Mouse (Mus musculus) neural tube, embryonic 13.5 days (tissue): ENCODE measurements around the gene Add3. TPM values are rescaled to one million over a fixed set of nuclear protein-coding genes. Genes with fewer than 3 reads are reported as not detected.

Experiments
- ATAC-seq: fragments of 200-750 bp; cut with Nextera tagmentation; 2 replicates; pipeline ENCODE4 v1.8.0; 2017; ENCODE audit warnings: low read depth, mild to moderate bottlenecking, moderate TSS enrichment, moderate library complexity
- H3K27ac ChIP-seq: fragments of 300-500 bp; sonication (generic); replicated peaks from 2 replicates; pipeline ENCODE4 v1.5.1; 2015; ENCODE audit warnings: moderate library complexity, mild to moderate bottlenecking, inconsistent platforms
- H3K27me3 ChIP-seq: fragments of 300-500 bp; sonication (generic); 2 replicates; pipeline ENCODE4 v1.6.1; 2015; ENCODE audit warnings: mild to moderate bottlenecking, inconsistent platforms
- H3K36me3 ChIP-seq: fragments of 300-500 bp; sonication (generic); 2 replicates; pipeline ENCODE4 v1.6.1; 2015; ENCODE audit warnings: mild to moderate bottlenecking, inconsistent platforms
- H3K4me1 ChIP-seq: fragments of 300-500 bp; sonication (generic); replicated peaks from 2 replicates; pipeline ENCODE4 v1.6.1; 2015; ENCODE audit warnings: inconsistent platforms
- H3K4me2 ChIP-seq: fragments of 300-500 bp; sonication (generic); 2 replicates; pipeline ENCODE4 v1.6.1; 2015; ENCODE audit warnings: inconsistent platforms, mild to moderate bottlenecking, moderate library complexity
- H3K4me3 ChIP-seq: fragments of 300-500 bp; sonication (generic); 2 replicates; pipeline ENCODE4 v1.5.1; 2015; ENCODE audit warnings: mild to moderate bottlenecking, inconsistent platforms
- H3K9ac ChIP-seq: fragments of 300-500 bp; sonication (generic); 2 replicates; pipeline ENCODE4 v1.6.1; 2015; ENCODE audit warnings: moderate library complexity, mild to moderate bottlenecking, inconsistent platforms
- H3K9me3 ChIP-seq: fragments of 300-500 bp; sonication (generic); 2 replicates; pipeline ENCODE4 v1.6.1; 2016; ENCODE audit warnings: inconsistent platforms
- WGBS: fragments of 180-500 bp; shearing (Covaris S2); methylation state at CpG from one replicate; pipeline ENCODE4 v1.1.7; 2015; 5-methylcytosine and 5-hydroxymethylcytosine counted together
- polyA plus RNA-seq: library from polyadenylated mRNA; unstranded; fragments of >200 nt; fragmentation: Nextera tagmentation; extraction: Ambion mirVana; gene quantifications from 2 replicates; pipeline ENCODE4 v1.2.1, GENCODE M21; 2015

Add3 gene
- polyA plus RNA-seq, 1 experiment from 2014 or later = 35.6 TPM

DNA sequence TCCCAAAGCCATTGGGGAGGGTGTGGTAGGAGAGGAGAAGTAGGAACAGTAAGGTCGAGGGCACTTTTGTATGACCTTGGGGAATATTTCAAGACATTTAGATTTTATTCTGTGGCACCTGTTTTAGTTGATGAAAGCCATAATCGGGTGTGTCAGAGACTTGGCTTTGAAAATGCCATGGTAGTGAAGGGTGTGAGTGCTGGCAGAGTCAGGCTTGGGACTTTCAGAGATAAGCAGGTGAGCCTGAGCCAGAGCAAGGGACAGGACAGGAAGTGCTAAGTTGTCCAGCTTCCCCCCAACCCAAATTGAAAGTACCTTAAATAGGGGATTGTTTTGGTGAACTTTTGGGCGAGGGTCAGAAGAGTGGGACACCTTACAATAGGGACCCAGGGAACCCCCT is 16.1 kb downstream of the Add3 start:
- Histone ChIP-seq H3K9ac (no peak overlapping the region), H3K27me3 (no peaks in the 10 kb centered on the region), H3K4me3 (no peak overlapping the region), H3K9me3 (no peaks in the 10 kb centered on the region), H3K4me2 (no peak overlapping the region), H3K36me3 (no peaks in the 10 kb centered on the region), H3K4me1 (no peaks in the 10 kb centered on the region), H3K27ac (no peak overlapping the region)
- 91% methylated on average over 3 of the region's 3 CpGs for WGBS
- no peak for ATAC-seq

DNA sequence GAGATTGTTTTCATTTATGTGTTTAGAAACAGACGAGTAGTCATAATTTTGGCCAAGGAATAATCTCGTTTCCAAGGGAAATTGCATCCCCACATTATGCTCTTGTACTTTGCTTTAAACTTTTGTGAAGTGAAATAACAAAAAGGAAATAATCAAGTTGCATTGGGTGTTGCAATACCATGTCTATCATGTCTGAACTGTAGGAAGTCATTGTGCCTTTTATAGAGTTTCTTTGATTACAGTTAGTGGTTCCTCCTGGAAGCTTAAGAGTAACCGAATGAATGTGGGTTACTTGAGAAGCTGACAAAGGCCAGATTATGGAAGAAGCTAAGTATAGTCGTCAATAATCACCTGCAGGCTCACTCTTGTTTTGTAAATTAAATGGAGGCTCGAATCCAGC is 16.9 kb downstream of the Add3 start:
- Histone ChIP-seq H3K9me3 (no peaks in the 10 kb centered on the region), H3K27ac (no peak overlapping the region), H3K4me2 (no peak overlapping the region), H3K27me3 (no peaks in the 10 kb centered on the region), H3K4me1 (no peaks in the 10 kb centered on the region), H3K9ac (no peak overlapping the region), H3K36me3 (no peaks in the 10 kb centered on the region), H3K4me3 (no peak overlapping the region)
- ATAC-seq = no peak
- 85% methylated on average over 5 of the region's 5 CpGs for WGBS

DNA sequence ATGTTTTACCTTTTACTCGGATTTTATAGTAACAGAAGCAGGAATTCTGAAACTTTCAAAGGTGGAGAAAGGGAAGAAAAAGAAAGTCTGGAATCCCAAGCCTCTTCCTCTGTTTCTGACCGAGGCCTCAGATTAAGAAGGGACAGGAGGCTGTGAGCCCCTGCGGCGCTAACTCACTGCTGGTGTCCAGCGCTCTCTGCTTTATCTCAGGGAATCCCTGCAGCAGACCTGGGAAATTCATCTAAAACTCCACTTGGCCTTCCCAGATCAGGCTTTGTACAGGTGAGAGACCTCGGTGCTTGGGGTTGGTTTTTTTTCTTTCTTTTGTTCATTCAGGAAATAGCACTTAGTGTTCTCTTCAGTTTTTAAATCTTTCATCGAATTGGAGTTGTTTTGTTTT is 19.1 kb downstream of the Add3 start:
- no peak for ATAC-seq
- no peak overlapping the region for H3K4me3 ChIP-seq
- WGBS = 61% methylated on average over 7 of the region's 7 CpGs
- H3K9ac ChIP-seq = no peak overlapping the region
- no peak overlapping the region for H3K27ac ChIP-seq
- no peaks in the 10 kb centered on the region for H3K4me1 ChIP-seq
- no peaks in the 10 kb centered on the region for H3K9me3 ChIP-seq
- H3K4me2 ChIP-seq = no peak overlapping the region
- no peaks in the 10 kb centered on the region for H3K27me3 ChIP-seq
- H3K36me3 ChIP-seq = no peaks in the 10 kb centered on the region

DNA sequence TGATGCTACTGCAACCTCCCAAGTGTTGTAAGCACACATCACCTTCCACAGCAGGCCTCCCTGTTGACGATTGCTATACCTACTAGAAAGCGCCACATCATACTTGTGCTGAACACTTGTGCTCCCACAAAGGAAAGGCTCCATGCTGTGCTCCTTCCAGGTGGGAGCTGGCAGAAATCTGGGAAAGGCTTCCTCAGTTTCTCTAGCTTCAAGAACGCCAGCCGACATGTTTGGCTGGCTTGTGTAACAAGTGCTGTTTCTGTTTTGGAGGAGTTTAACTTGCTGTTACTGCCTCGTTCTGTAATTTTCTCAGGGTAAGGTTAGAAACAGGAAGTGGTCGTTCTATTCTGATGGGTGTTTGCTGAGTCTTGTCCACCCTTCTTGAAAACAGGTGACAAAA is 22.7 kb downstream of the Add3 start:
- 92% methylated on average over 6 of the region's 6 CpGs for WGBS
- Histone ChIP-seq H3K4me3 (no peak overlapping the region), H3K36me3 (no peaks in the 10 kb centered on the region), H3K4me1 (peaks cover 7% of the 10 kb centered on the region; the same call in 1 of the 2 replicates), H3K9ac (no peak overlapping the region), H3K9me3 (no peaks in the 10 kb centered on the region), H3K27me3 (no peaks in the 10 kb centered on the region), H3K4me2 (no peak overlapping the region), H3K27ac (no peak overlapping the region)
- no peak for ATAC-seq

DNA sequence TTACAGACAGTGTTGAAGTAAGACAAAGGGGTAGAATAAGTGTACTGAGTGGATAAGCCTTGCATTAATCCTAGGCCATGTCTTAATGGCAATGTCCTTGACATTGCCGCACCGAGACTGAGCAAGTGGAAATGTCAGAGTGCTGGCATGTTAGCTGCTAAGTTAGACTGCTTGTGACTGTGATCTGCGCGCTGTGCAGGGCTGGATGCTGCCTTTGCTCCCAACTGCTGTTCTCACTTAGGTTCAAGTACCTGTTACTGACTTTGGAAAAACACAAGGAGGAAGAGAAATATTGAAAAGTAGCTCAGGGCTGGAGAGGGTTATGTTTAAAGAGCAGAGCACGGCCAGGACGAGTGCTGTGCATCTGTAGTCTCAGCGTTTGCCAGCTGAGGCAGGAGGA is 24.4 kb downstream of the Add3 start:
- H3K4me2 ChIP-seq = no peak overlapping the region
- H3K36me3 ChIP-seq = no peaks in the 10 kb centered on the region
- H3K9me3 ChIP-seq = no peaks in the 10 kb centered on the region
- H3K4me1 ChIP-seq = peaks cover 7% of the 10 kb centered on the region; the same call in 1 of the 2 replicates
- H3K9ac ChIP-seq = no peak overlapping the region
- no peak for ATAC-seq
- no peak overlapping the region for H3K27ac ChIP-seq
- no peaks in the 10 kb centered on the region for H3K27me3 ChIP-seq
- H3K4me3 ChIP-seq = no peak overlapping the region
- WGBS = 88% methylated on average over 7 of the region's 7 CpGs

DNA sequence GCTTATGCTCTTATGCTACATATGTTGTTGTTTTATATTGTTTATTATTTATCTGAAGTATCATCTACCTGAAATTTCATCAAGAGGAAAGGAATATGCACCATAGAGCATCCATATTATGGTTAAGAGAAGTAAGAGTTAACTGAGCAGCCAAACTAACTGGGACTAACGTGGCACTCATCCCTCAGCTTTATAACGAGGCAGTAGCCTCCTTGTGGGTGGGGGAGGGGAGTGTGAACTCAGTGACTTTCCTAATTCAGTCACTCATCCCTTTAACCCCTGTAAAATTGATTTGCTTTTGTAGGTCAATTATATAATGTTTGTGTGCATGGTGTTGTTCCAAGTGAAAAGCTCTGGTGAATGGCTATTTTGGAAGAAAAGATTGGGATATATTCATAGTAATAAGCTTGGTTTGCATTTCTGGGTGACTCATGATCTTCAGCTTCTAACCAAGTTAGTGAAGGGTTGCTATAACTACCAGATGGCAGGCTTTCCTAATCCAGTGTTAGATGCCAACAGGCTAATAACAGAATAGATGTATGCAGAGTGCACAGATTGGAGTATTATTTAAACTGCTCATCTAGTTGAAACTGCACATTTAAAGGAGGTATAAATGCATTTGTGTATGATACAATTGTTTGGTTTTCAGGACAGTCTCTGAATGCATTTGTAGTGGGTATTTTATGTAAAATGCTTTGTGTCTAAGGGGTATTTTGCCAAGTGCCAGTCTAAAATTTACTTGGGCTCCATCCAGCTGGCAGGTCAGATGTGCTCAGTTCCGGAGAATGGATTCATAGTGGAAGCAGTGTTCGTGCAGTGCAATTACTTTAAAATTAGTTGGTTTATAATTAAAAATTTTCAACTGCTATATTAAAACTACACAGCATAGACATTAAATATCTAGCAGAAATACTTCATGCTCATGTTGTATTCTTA is 25.3 kb downstream of the Add3 start:
- Histone ChIP-seq H3K9me3 (no peaks in the 10 kb centered on the region), H3K36me3 (no peaks in the 10 kb centered on the region), H3K4me3 (no peak overlapping the region), H3K27ac (no peak overlapping the region), H3K27me3 (no peaks in the 10 kb centered on the region), H3K9ac (no peak overlapping the region), H3K4me1 (peaks cover 7% of the 10 kb centered on the region; the same call in 1 of the 2 replicates), H3K4me2 (no peak overlapping the region)
- 47% methylated on average over 4 of the region's 4 CpGs for WGBS
- no peak for ATAC-seq

DNA sequence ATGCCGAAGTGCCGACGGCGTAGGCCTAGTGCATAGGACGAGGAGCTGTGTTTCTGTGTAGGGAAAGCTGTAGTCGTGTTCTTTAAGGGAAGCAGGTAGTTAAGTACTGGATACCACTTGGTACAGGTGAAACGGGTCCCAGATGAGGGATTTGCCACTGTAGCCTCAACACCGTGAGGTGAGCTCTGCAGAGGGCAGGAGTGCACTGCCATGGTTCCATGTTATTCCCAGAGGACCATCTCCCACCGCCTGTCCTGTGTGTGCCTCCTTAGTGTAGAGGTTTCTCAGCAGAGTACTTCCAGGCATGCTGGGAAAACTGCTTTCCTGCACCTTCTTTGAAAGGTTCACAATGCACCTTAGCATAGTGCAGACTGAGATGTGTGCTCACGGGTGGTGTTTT is 26.1 kb downstream of the Add3 start:
- no peak for ATAC-seq
- no peaks in the 10 kb centered on the region for H3K36me3 ChIP-seq
- no peak overlapping the region for H3K27ac ChIP-seq
- no peaks in the 10 kb centered on the region for H3K27me3 ChIP-seq
- H3K9ac ChIP-seq = no peak overlapping the region
- no peak overlapping the region for H3K4me3 ChIP-seq
- H3K4me2 ChIP-seq = no peak overlapping the region
- H3K9me3 ChIP-seq = no peaks in the 10 kb centered on the region
- 91% methylated on average over 10 of the region's 10 CpGs for WGBS
- H3K4me1 ChIP-seq = peaks cover 7% of the 10 kb centered on the region; the same call in 1 of the 2 replicates

DNA sequence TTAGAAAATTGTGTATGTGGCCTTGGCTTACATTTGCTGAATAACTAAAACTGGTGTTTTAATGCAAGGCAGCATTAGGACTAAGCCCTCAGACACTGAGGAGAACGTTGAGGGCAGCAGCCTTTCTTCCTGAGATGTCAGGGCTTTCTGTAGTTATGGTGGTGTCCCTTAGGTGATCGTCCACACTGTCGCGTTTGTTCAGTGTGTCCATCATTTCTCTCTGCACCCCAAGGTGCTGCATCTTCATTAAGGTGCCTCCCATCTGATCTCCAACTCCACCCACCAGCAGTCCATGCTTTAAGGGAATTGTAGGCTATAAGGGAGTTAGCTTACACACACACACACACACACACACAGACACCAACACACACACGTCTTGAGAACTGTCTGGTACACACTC is 28.3 kb downstream of the Add3 start:
- 79% methylated on average over 5 of the region's 5 CpGs for WGBS
- H3K9me3 ChIP-seq = no peaks in the 10 kb centered on the region
- H3K36me3 ChIP-seq = no peaks in the 10 kb centered on the region
- no peak for ATAC-seq
- peaks cover 7% of the 10 kb centered on the region; the same call in 1 of the 2 replicates for H3K4me1 ChIP-seq
- no peak overlapping the region for H3K4me2 ChIP-seq
- H3K9ac ChIP-seq = no peak overlapping the region
- no peak overlapping the region for H3K27ac ChIP-seq
- H3K4me3 ChIP-seq = no peak overlapping the region
- no peaks in the 10 kb centered on the region for H3K27me3 ChIP-seq

DNA sequence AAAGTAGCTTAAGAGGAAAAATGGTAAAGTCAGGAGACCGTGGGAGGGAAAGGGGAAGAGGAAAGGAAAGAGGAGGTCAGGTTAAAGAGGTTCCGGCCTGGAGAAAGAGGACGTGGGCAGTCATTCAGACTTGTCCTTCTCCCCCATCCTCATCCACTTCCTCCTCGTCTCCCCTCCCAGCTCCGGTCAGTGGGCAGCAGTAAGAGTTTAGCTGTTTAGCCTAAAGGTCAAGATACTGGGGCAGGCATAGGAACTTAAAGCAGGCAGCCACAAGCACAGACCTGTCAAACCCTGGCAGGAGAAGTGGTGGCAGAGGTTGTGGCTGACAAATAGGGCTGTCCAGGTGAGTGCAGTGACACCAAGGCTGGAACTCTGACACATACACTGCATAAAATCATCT is 30.4 kb downstream of the Add3 start:
- WGBS = 82% methylated on average over 5 of the region's 5 CpGs
- H3K27me3 ChIP-seq = no peaks in the 10 kb centered on the region
- no peaks in the 10 kb centered on the region for H3K4me1 ChIP-seq
- H3K4me2 ChIP-seq = no peak overlapping the region
- no peak for ATAC-seq
- H3K27ac ChIP-seq = no peak overlapping the region
- H3K36me3 ChIP-seq = no peaks in the 10 kb centered on the region
- no peak overlapping the region for H3K9ac ChIP-seq
- H3K9me3 ChIP-seq = no peaks in the 10 kb centered on the region
- H3K4me3 ChIP-seq = no peak overlapping the region

DNA sequence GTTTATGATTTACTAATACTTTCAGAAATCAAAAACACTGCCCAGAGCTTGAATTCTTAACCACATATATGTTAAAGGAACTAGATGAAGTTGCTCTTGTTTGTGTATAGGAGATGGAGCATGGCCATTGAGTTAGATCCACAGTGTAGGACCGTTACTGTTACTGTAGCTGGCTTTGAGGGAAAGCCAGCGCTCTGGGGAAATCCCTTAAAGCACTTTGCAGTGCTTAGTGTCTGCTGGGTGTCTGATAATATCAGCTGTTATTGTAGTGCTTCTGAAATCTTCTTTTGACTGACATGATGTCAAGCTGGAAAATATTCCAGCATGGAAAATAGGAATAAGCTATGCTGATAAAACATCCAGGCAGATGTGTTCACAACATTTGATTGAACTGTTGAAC is 33.8 kb downstream of the Add3 start:
- 92% methylated on average over 2 of the region's 2 CpGs for WGBS
- Histone ChIP-seq H3K36me3 (no peaks in the 10 kb centered on the region), H3K27ac (no peak overlapping the region), H3K4me3 (no peak overlapping the region), H3K4me1 (no peaks in the 10 kb centered on the region), H3K4me2 (no peak overlapping the region), H3K9ac (no peak overlapping the region), H3K9me3 (no peaks in the 10 kb centered on the region), H3K27me3 (no peaks in the 10 kb centered on the region)
- ATAC-seq = no peak

DNA sequence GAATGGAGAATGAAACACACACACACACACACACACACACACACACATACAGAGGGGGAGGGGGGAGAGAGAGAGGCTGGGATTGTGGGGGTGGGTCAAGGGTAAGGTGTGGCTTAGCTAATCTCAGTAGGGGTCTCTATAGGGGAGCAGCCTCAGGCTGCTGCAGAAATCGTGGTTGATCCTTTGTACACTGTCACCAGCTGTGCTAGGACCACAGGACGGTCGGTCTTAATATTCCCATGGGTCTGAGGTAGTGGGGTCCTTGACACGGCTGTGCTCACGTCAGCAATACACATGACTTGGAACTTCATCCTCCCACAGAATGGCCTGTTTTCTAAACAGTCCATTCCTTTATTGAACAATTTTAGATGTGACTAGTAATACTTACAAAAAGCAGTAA is 35.3 kb downstream of the Add3 start:
- 69% methylated on average over 5 of the region's 5 CpGs for WGBS

DNA sequence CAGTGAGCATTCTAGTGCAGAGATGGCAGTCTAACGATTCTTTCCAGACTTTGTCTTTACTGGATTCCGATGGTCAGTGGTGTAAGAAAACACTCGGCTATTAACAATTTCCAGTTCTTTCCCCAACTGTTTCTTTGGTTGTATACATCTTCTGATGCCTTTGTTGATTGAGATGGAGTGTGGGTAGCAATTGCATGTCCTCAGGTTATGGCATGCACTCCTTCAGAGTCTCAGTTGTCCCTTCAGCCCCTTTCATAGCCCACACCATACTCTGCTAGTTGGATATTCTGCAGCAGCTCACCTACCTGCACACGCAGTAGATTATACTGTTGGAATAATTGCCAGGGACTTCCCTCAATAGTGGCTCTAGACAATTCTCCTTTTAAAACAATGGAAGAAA is 36.3 kb downstream of the Add3 start:
- H3K9ac ChIP-seq = no peak overlapping the region
- H3K27ac ChIP-seq = no peak overlapping the region
- no peak overlapping the region for H3K4me2 ChIP-seq
- H3K4me3 ChIP-seq = no peak overlapping the region
- 92% methylated on average over 4 of the region's 4 CpGs for WGBS
- H3K9me3 ChIP-seq = no peaks in the 10 kb centered on the region
- H3K27me3 ChIP-seq = no peaks in the 10 kb centered on the region
- no peaks in the 10 kb centered on the region for H3K36me3 ChIP-seq
- peaks cover 7% of the 10 kb centered on the region for H3K4me1 ChIP-seq
- ATAC-seq = no peak

More for the DNA sequence above, 35.3 kb downstream of the Add3 start:
- no peak overlapping the region for H3K27ac ChIP-seq
- ATAC-seq = no peak
- H3K27me3 ChIP-seq = no peaks in the 10 kb centered on the region
- no peak overlapping the region for H3K4me2 ChIP-seq
- no peaks in the 10 kb centered on the region for H3K9me3 ChIP-seq
- no peaks in the 10 kb centered on the region for H3K36me3 ChIP-seq
- H3K4me3 ChIP-seq = no peak overlapping the region
- H3K4me1 ChIP-seq = no peaks in the 10 kb centered on the region
- no peak overlapping the region for H3K9ac ChIP-seq
